Mouse (Mus musculus) adrenal gland, adult 8-10 months (tissue): Measurements from ENCODE around the gene Wnt2b. TPM values are rescaled to one million over a fixed set of nuclear protein-coding genes. Genes with fewer than 3 reads are reported as not detected.

Experiments
- total RNA-seq, 4 experiments: library from RNA; stranded (reverse); gene quantifications; 2 replicates each; pipeline ENCODE4 v1.2.4; 2022

Gene Wnt2b
- total RNA-seq, 4 experiments from 2014 or later = 21.8 to 30.9 (median 26.2) TPM

Other genes with a start within 250 kb of the Wnt2b start
- 10 to 100 TPM in 2 of 4 experiments, 1 to 10 TPM in 2; 3.9 to 12.9 (median 9.3) TPM for gene Ppm1j, start 180.9 kb downstream of the Wnt2b start, total RNA-seq
- 1 to 10 TPM in 2 of 4 experiments, under 1 TPM in 2; 0.52 to 2.2 (median 1.1) TPM for gene Fam19a3, start 180.1 kb downstream of the Wnt2b start, total RNA-seq
- 100 to 1,000 TPM; 116 to 131 (median 124) TPM for gene Rhoc, start 173.5 kb downstream of the Wnt2b start, total RNA-seq
- 10 to 100 TPM; 19.8 to 26.6 (median 23.7) TPM for gene Mov10, start 143.4 kb downstream of the Wnt2b start, total RNA-seq
- gene St7l, start 97.9 kb downstream of the Wnt2b start, total RNA-seq = 10 to 100 TPM; 40.4 to 54.6 (median 43.9) TPM
- 10 to 100 TPM; 59.2 to 71.1 (median 63.4) TPM for gene Capza1, start 97.4 kb downstream of the Wnt2b start, total RNA-seq
- gene Cttnbp2nl, start 91.2 kb upstream of the Wnt2b start, total RNA-seq = 10 to 100 TPM; 15.7 to 29.3 (median 20.8) TPM
- not detected for gene 4930564D02Rik, start 104.9 kb upstream of the Wnt2b start, total RNA-seq